Mouse (Mus musculus) myocyte (in vitro differentiated cells): Measurements from ENCODE around the gene Foxo3.

Experiments
- CEBPB ChIP-seq: IDR thresholded peaks from 2 replicates; pipeline ENCODE4 v1.6.1; 2011; ENCODE audit warnings: mild to moderate bottlenecking, moderate library complexity; ENCODE audit not compliant: poor library complexity, insufficient read depth, severe bottlenecking
- E2F4 ChIP-seq: IDR thresholded peaks from one replicate; pipeline ENCODE4 v1.6.1; 2011; ENCODE audit warnings: mild to moderate bottlenecking, control low read depth, moderate library complexity; ENCODE audit not compliant: insufficient read depth
- POLR2A ChIP-seq: IDR thresholded peaks from one replicate; pipeline ENCODE4 v1.6.1; 2011; ENCODE audit warnings: low read depth, mild to moderate bottlenecking, control low read depth, moderate library complexity; ENCODE audit not compliant: insufficient read length
- TCF3 ChIP-seq: IDR thresholded peaks from one replicate; pipeline ENCODE4 v1.6.1; 2011; ENCODE audit warnings: low read depth, control low read depth; ENCODE audit not compliant: insufficient read length

DNA sequence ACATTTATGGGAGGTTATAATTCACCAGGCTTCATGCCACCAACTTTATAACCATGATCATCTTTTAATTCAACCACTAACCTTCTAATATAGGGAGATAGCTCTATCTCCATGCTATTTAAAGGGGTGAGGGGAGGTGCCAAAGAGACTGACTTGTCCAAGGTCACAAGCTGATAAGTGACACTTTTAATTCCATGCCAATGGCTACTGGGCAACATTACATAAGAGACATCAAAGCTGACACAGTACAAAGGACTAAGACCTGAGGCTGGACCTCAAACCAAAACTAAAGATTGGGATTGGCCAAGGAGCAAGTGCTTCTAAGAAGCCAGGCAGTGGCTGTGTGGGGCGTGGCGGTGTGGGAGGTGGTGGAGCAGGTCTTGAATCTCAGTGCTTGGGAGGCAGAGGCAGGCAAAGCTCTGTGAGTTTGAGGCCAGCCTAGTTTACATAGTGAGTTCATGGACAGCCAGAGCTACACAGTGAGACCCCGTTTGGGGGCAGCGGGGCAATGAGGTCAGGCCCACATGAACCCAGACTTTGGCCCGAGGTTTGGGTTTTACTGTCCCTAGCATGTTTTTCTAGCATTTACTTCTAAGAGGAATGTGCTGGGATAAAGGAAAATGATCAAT, 46.0 kb downstream of the Foxo3 start:
- TF ChIP-seq E2F4 = no peak
- no peak for TF ChIP-seq CEBPB
- no peak for TF ChIP-seq POLR2A
- TF ChIP-seq TCF3 = no peak
